Mouse (Mus musculus) C2C12 (cell line): ENCODE measurements around the gene Fnip2. TPM values are rescaled to one million over a fixed set of nuclear protein-coding genes. Genes with fewer than 3 reads are reported as not detected.

Source experiments
- H3K27me3 ChIP-seq: one replicate; pipeline ENCODE4 v1.6.1; 2011; ENCODE audit not compliant: control insufficient read depth, insufficient read depth, insufficient read length
- H3K36me3 ChIP-seq: one replicate; pipeline ENCODE4 v1.6.1; 2011; ENCODE audit not compliant: control insufficient read depth, insufficient read depth
- H3K4me3 ChIP-seq: one replicate; pipeline ENCODE4 v1.5.1; 2011; ENCODE audit warnings: mild to moderate bottlenecking, control low read depth; ENCODE audit not compliant: poor library complexity, insufficient read depth, severe bottlenecking
- H3K79me2 ChIP-seq: one replicate; pipeline ENCODE4 v1.6.1; 2011; ENCODE audit not compliant: control insufficient read depth, insufficient read depth
- H3K79me3 ChIP-seq: one replicate; pipeline ENCODE4 v1.6.1; 2011; ENCODE audit warnings: low read depth, control low read depth
- H3ac ChIP-seq: one replicate; pipeline ENCODE3; 2011; ENCODE audit warnings: low read depth; ENCODE audit not compliant: control insufficient read depth, insufficient read length
- CEBPB ChIP-seq: IDR thresholded peaks from one replicate; pipeline ENCODE4 v1.6.1; 2011; ENCODE audit warnings: low read depth, mild to moderate bottlenecking, control low read depth, moderate library complexity
- CTCF ChIP-seq: IDR thresholded peaks from one replicate; pipeline ENCODE4 v1.5.1; 2011; ENCODE audit not compliant: control insufficient read depth, insufficient read depth, insufficient read length
- FOSL1 ChIP-seq: IDR thresholded peaks from one replicate; pipeline ENCODE4 v1.8.0; 2011; ENCODE audit warnings: mild to moderate bottlenecking, low read length; ENCODE audit not compliant: poor library complexity, insufficient read depth, severe bottlenecking
- MAX ChIP-seq: IDR thresholded peaks from one replicate; pipeline ENCODE4 v1.6.1; 2011; ENCODE audit warnings: mild to moderate bottlenecking, control low read depth
- MYOD1 ChIP-seq: IDR thresholded peaks from one replicate; pipeline ENCODE4 v1.6.1; 2011; ENCODE audit warnings: low read depth; ENCODE audit not compliant: control insufficient read depth, insufficient read length
- MYOG ChIP-seq: IDR thresholded peaks from one replicate; pipeline ENCODE4 v1.6.1; 2011; ENCODE audit not compliant: control insufficient read depth, insufficient read length; ENCODE audit errors: extremely low read depth
- USF1 ChIP-seq: IDR thresholded peaks from one replicate; pipeline ENCODE4 v1.6.1; 2011; ENCODE audit warnings: low read depth, mild to moderate bottlenecking, control low read depth, moderate library complexity
- polyA plus RNA-seq: library from polyadenylated mRNA; unstranded; fragments of >200 nt; fragmentation: generic; extraction: Trizol; gene quantifications from one replicate; pipeline ENCODE4 v1.2.1, GENCODE M21; 2012; ENCODE audit warnings: missing spikeins

The Fnip2 gene
- polyA plus RNA-seq, 1 experiment: 4.0 TPM

DNA sequence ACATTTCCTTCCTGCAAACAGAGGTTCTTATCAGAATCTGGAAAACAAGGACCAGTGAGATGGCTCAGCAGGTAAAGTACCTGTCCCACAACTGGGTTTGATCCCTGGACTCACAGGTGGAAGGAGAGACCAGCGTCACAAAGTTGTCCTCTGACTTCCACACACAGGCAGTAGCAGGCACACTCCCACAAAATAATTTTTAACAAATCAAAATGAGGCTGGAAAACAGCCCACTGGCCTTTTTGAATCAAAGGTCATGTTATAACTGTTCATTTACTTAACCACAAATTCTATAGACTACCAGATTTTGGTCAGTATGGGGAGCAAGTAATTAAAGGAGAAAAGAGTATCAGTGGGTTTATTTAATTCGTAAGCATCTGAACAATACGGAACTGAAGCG is 50.6 kb downstream of the Fnip2 start:
- Histone ChIP-seq H3K4me3 (no peak overlapping the region), H3ac (no peak overlapping the region), H3K36me3 (peaks cover 4% of the 10 kb centered on the region), H3K79me2 (peaks cover 16% of the 10 kb centered on the region), H3K27me3 (no peaks in the 10 kb centered on the region), H3K79me3 (no peaks in the 10 kb centered on the region)
- TF ChIP-seq MYOG (no peak), MAX (no peak), CEBPB (no peak), FOSL1 (no peak), CTCF (no peak), USF1 (no peak), MYOD1 (no peak)

- Histone ChIP-seq H3K79me2 (peaks cover 10% of the 10 kb centered on the region), H3K79me3 (no peaks in the 10 kb centered on the region), H3K27me3 (no peaks in the 10 kb centered on the region), H3ac (no peak overlapping the region), H3K4me3 (no peak overlapping the region), H3K36me3 (peaks cover 4% of the 10 kb centered on the region)
- TF ChIP-seq MYOG: no peak
- no peak for TF ChIP-seq MAX
- TF ChIP-seq CEBPB: no peak
- TF ChIP-seq MYOD1: no peak
- TF ChIP-seq FOSL1: no peak
Observed at GRCm38 (mm10) chr3:79516099-79516920, 51.3 kb downstream of the Fnip2 start.

DNA sequence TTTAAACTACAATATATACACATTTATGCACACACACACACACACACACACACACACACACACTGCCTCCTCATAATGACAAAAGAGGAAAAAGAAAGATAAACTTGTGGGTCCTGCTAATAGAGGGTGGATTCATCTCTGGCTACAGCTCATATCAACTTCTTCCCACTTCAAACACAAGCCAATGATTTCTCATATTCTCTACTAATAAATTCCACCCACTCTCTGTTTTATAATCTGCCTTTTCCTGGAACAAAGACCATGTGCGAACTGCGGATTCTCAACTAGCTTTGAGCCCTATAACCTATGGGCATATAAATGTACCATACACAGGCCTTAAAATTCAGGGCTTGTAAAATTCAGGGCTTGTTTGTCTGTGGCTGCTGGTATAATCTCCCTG is 53.3 kb downstream of the Fnip2 start:
- no peaks in the 10 kb centered on the region for H3K79me3 ChIP-seq
- peaks cover 4% of the 10 kb centered on the region for H3K36me3 ChIP-seq
- H3ac ChIP-seq: no peak overlapping the region
- no peak overlapping the region for H3K4me3 ChIP-seq
- no peaks in the 10 kb centered on the region for H3K79me2 ChIP-seq
- no peak for TF ChIP-seq FOSL1
- TF ChIP-seq MYOD1: no peak
- no peak for TF ChIP-seq CTCF
- TF ChIP-seq MYOG: no peak
- no peak for TF ChIP-seq CEBPB
- no peak for TF ChIP-seq USF1
- no peak for TF ChIP-seq MAX
- no peaks in the 10 kb centered on the region for H3K27me3 ChIP-seq

GRCm38 (mm10) chr3:79501166-79501728 is 66.3 kb downstream of the Fnip2 start:
- no peak overlapping the region for H3ac ChIP-seq
- TF ChIP-seq FOSL1: no peak
- TF ChIP-seq CEBPB: no peak
- no peak for TF ChIP-seq USF1
- TF ChIP-seq MYOD1: no peak
- TF ChIP-seq MAX: no peak
- TF ChIP-seq MYOG: no peak
- TF ChIP-seq CTCF: no peak

GRCm38 (mm10) chr3:79500279-79500678 is 67.3 kb downstream of the Fnip2 start:
- Histone ChIP-seq H3K4me3 (no peak overlapping the region), H3K27me3 (no peaks in the 10 kb centered on the region), H3K36me3 (peaks cover 45% of the 10 kb centered on the region), H3ac (no peak overlapping the region), H3K79me2 (no peaks in the 10 kb centered on the region), H3K79me3 (no peaks in the 10 kb centered on the region)
- TF ChIP-seq MYOG: no peak
- no peak for TF ChIP-seq CEBPB
- no peak for TF ChIP-seq MAX
- no peak for TF ChIP-seq FOSL1
- TF ChIP-seq CTCF: no peak
- TF ChIP-seq MYOD1: no peak
- TF ChIP-seq USF1: no peak

More at GRCm38 (mm10) chr3:79501166-79501728, 66.3 kb downstream of the Fnip2 start:
- Histone ChIP-seq H3K79me3 (no peaks in the 10 kb centered on the region), H3K4me3 (no peak overlapping the region), H3K79me2 (no peaks in the 10 kb centered on the region), H3K27me3 (no peaks in the 10 kb centered on the region), H3K36me3 (peaks cover 45% of the 10 kb centered on the region)
